Mouse (Mus musculus) neural tube, embryonic 14.5 days (tissue): Measurements from ENCODE around the gene Tarbp2. TPM values are rescaled to one million over a fixed set of nuclear protein-coding genes. Genes with fewer than 3 reads are reported as not detected.

Source experiments
- ATAC-seq: fragments of 200-750 bp; cut with Nextera tagmentation; 2 replicates; pipeline ENCODE4 v1.8.0; 2017; ENCODE audit warnings: low read depth, mild to moderate bottlenecking, moderate TSS enrichment, moderate library complexity
- H3K27ac ChIP-seq: fragments of 300-500 bp; sonication (generic); 2 replicates; pipeline ENCODE4 v1.5.1; 2014; ENCODE audit warnings: low read depth, mild to moderate bottlenecking, control low read depth, low read length, moderate library complexity, mixed read lengths
- H3K27me3 ChIP-seq: fragments of 300-500 bp; sonication (generic); 2 replicates; pipeline ENCODE4 v1.6.1; 2014; ENCODE audit warnings: low read length; ENCODE audit not compliant: control insufficient read depth, insufficient read depth
- H3K36me3 ChIP-seq: fragments of 300-500 bp; sonication (generic); 2 replicates; pipeline ENCODE4 v1.6.1; 2014; ENCODE audit warnings: low read length, mixed read lengths; ENCODE audit not compliant: control insufficient read depth, insufficient read depth
- H3K4me1 ChIP-seq: fragments of 300-500 bp; sonication (generic); 2 replicates; pipeline ENCODE4 v1.6.1; 2014; ENCODE audit warnings: low read length; ENCODE audit not compliant: control insufficient read depth, insufficient read depth
- H3K4me2 ChIP-seq: fragments of 300-500 bp; sonication (generic); 2 replicates; pipeline ENCODE4 v1.6.1; 2014; ENCODE audit warnings: mild to moderate bottlenecking, low read depth, low read length, control low read depth
- H3K4me3 ChIP-seq: fragments of 300-500 bp; sonication (generic); 2 replicates; pipeline ENCODE4 v1.5.1; 2014; ENCODE audit warnings: low read depth, low read length, control low read depth, mixed read lengths
- H3K9ac ChIP-seq: fragments of 300-500 bp; sonication (generic); replicated peaks from 2 replicates; pipeline ENCODE4 v1.6.1; 2014; ENCODE audit warnings: low read depth, mild to moderate bottlenecking, control low read depth, low read length, mixed read lengths
- H3K9me3 ChIP-seq: fragments of 300-500 bp; sonication (generic); 2 replicates; pipeline ENCODE4 v1.6.1; 2016; ENCODE audit warnings: low read length; ENCODE audit not compliant: control insufficient read depth
- WGBS: fragments of 180-500 bp; shearing (Covaris S2); extraction: QIAGEN DNeasy Blood & Tissue Kit; methylation state at CpG from one replicate; pipeline ENCODE4 v1.1.7; 2014; 5-methylcytosine and 5-hydroxymethylcytosine counted together
- polyA plus RNA-seq: library from polyadenylated mRNA; unstranded; fragments of >200 nt; fragmentation: Nextera tagmentation; extraction: Ambion mirVana; gene quantifications from 2 replicates; pipeline ENCODE4 v1.2.1, GENCODE M21; 2014

Gene Tarbp2
- polyA plus RNA-seq, 1 experiment from 2014 or later = 87.7 TPM

GRCm38 (mm10) chr15:102503447-102503846 is 14.5 kb upstream of the Tarbp2 start, which contains the start of gene Gm10337:
Gm10337 (plus strand) TSS chr15:102503722.
- no peak within 1 kb of the TSS for H3K4me2 ChIP-seq
- H3K4me1 ChIP-seq = 0 out of 2 replicates have a peak, but pooled peaks cover 3% of the 10 kb centered on the region
- no peak for ATAC-seq
- no peak within 1 kb of the TSS for H3K4me3 ChIP-seq
- WGBS = 91% methylated on average over 1 of the region's 1 CpGs
- no peaks in the 10 kb centered on the region for H3K9me3 ChIP-seq
- H3K36me3 ChIP-seq = peaks cover 69% of the 10 kb centered on the region
- H3K27me3 ChIP-seq = no peaks in the 10 kb centered on the region
- H3K27ac ChIP-seq = no peak within 1 kb of the TSS
- H3K9ac ChIP-seq = no peak within 1 kb of the TSS

GRCm38 (mm10) chr15:102503924-102504782 is 13.8 kb upstream of the Tarbp2 start:
- no peak overlapping the region for H3K4me3 ChIP-seq
- whole genome bisulfite sequencing = 92% methylated on average over 9 of the region's 9 CpGs
- H3K4me2 ChIP-seq = no peak overlapping the region
- no peaks in the 10 kb centered on the region for H3K27me3 ChIP-seq
- H3K9me3 ChIP-seq = no peaks in the 10 kb centered on the region
- H3K9ac ChIP-seq = no peak overlapping the region
- peaks cover 3% of the 10 kb centered on the region for H3K4me1 ChIP-seq
- no peak overlapping the region for H3K27ac ChIP-seq
- ATAC-seq = no peak
- H3K36me3 ChIP-seq = peaks cover 70% of the 10 kb centered on the region

GRCm38 (mm10) chr15:102505073-102505769 is 12.8 kb upstream of the Tarbp2 start:
- Histone ChIP-seq H3K4me3 (no peak overlapping the region), H3K4me1 (peaks cover 13% of the 10 kb centered on the region), H3K4me2 (no peak overlapping the region), H3K36me3 (peaks cover 59% of the 10 kb centered on the region), H3K27me3 (no peaks in the 10 kb centered on the region), H3K9me3 (no peaks in the 10 kb centered on the region), H3K27ac (no peak overlapping the region), H3K9ac (no peak overlapping the region)
- no peak for ATAC-seq
- 81% methylated on average over 12 of the region's 12 CpGs for WGBS

GRCm38 (mm10) chr15:102505770-102506463 is 12.1 kb upstream of the Tarbp2 start:
- no peak overlapping the region for H3K9ac ChIP-seq
- no peaks in the 10 kb centered on the region for H3K9me3 ChIP-seq
- peaks cover 13% of the 10 kb centered on the region for H3K4me1 ChIP-seq
- no peak overlapping the region for H3K4me3 ChIP-seq
- ATAC-seq = no peak
- H3K4me2 ChIP-seq = no peak overlapping the region
- no peaks in the 10 kb centered on the region for H3K27me3 ChIP-seq
- 91% methylated on average over 9 of the region's 9 CpGs for WGBS
- H3K27ac ChIP-seq = no peak overlapping the region
- H3K36me3 ChIP-seq = peaks cover 52% of the 10 kb centered on the region

GRCm38 (mm10) chr15:102506464-102506830 is 11.5 kb upstream of the Tarbp2 start:
- Histone ChIP-seq H3K36me3 (peaks cover 47% of the 10 kb centered on the region), H3K27me3 (no peaks in the 10 kb centered on the region), H3K9me3 (no peaks in the 10 kb centered on the region), H3K4me2 (no peak overlapping the region), H3K27ac (no peak overlapping the region), H3K9ac (no peak overlapping the region), H3K4me1 (peaks cover 18% of the 10 kb centered on the region), H3K4me3 (no peak overlapping the region)
- 57% methylated on average over 2 of the region's 2 CpGs for WGBS
- ATAC-seq = no peak

- Histone ChIP-seq H3K9ac (no peak overlapping the region), H3K27ac (no peak overlapping the region), H3K4me1 (peaks cover 22% of the 10 kb centered on the region), H3K4me3 (no peak overlapping the region), H3K9me3 (no peaks in the 10 kb centered on the region), H3K27me3 (no peaks in the 10 kb centered on the region), H3K36me3 (peaks cover 42% of the 10 kb centered on the region), H3K4me2 (no peak overlapping the region)
- WGBS = 86% methylated on average over 1 of the region's 1 CpGs
- no peak for ATAC-seq
Measured at GRCm38 (mm10) chr15:102506864-102507263, 11.1 kb upstream of the Tarbp2 start.

GRCm38 (mm10) chr15:102507561-102507960 is 10.4 kb upstream of the Tarbp2 start:
- Histone ChIP-seq H3K9me3 (no peaks in the 10 kb centered on the region), H3K9ac (no peak overlapping the region), H3K4me2 (no peak overlapping the region), H3K27me3 (no peaks in the 10 kb centered on the region), H3K4me1 (peaks cover 29% of the 10 kb centered on the region), H3K27ac (no peak overlapping the region), H3K36me3 (peaks cover 35% of the 10 kb centered on the region), H3K4me3 (no peak overlapping the region)
- ATAC-seq = no peak

- no peaks in the 10 kb centered on the region for H3K27me3 ChIP-seq
- H3K9me3 ChIP-seq = no peaks in the 10 kb centered on the region
- no peak overlapping the region for H3K4me2 ChIP-seq
- peaks cover 28% of the 10 kb centered on the region for H3K36me3 ChIP-seq
- H3K4me1 ChIP-seq = peaks cover 32% of the 10 kb centered on the region
- no peak overlapping the region for H3K9ac ChIP-seq
- 95% methylated on average over 3 of the region's 3 CpGs for WGBS
- ATAC-seq = no peak
- H3K4me3 ChIP-seq = no peak overlapping the region
- no peak overlapping the region for H3K27ac ChIP-seq
Measured at GRCm38 (mm10) chr15:102508336-102508735, 9.7 kb upstream of the Tarbp2 start.
